Mouse (Mus musculus) activated CD4-positive, CD25-positive, alpha-beta regulatory T cell, adult 4 months (primary cell): ENCODE data around the gene Ccdc136. TPM values are rescaled to one million over a fixed set of nuclear protein-coding genes. Genes with fewer than 3 reads are reported as not detected.

Experiments used
- ATAC-seq: one replicate; pipeline ENCODE4 v1.8.0; 2017
- polyA plus RNA-seq, 2 experiments: library from polyadenylated mRNA; unstranded; fragments of 100-300 nt; shearing (Covaris generic); gene quantifications; one replicate each; pipeline ENCODE4 v1.2.1; 2017

The Ccdc136 gene
- polyA plus RNA-seq, 2 experiments from 2014 or later: 0.21 to 0.54 TPM

GRCm38 (mm10) chr6:29396714-29397540 is 818 bp downstream of the Ccdc136 start:
- peak; percentile 20 for ATAC-seq

DNA sequence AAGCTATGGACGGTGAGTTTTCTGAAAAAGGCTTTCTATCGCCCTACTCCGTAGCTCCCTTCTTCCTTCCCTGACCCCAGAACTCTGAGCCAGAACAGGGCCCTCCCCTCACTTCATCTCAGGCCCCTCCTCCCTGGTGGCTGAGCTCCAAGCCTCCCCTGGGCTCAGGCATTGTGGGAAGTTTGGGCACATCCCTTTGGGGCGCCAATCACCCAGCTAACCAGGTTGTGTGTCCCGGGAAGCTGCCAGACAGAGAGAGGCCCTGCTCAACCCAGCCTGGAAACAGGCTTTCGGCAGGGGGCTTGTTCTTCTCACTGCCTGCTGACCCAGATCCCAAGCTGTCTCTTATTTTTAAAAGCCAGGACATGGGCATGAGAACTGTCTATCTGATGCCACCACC is 1.5 kb downstream of the Ccdc136 start:
- ATAC-seq: no peak

- ATAC-seq: no peak
Measured at GRCm38 (mm10) chr6:29399851-29400250, 3.7 kb downstream of the Ccdc136 start.

GRCm38 (mm10) chr6:29402693-29403342 is 6.7 kb downstream of the Ccdc136 start:
- ATAC-seq: no peak

DNA sequence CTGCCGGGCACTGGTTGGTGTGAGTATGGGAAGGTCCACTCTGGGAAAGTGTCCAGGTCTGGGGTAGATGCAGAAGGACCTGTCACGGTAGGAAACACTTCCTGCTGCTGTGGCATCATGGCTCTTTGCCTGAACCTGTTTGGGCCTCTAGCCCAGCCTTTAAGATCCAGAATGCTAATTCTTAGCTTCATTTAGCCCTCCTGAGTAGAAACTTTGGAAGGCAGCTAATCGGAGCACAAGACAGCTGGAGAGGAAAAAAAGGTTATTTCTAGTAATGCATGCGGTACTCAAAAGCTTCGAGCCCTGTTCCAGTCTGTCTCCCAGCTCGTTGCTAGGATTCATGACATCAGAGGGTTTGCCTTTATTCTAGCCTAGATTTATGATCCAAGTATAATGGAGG is 10.3 kb downstream of the Ccdc136 start:
- ATAC-seq: no peak

DNA sequence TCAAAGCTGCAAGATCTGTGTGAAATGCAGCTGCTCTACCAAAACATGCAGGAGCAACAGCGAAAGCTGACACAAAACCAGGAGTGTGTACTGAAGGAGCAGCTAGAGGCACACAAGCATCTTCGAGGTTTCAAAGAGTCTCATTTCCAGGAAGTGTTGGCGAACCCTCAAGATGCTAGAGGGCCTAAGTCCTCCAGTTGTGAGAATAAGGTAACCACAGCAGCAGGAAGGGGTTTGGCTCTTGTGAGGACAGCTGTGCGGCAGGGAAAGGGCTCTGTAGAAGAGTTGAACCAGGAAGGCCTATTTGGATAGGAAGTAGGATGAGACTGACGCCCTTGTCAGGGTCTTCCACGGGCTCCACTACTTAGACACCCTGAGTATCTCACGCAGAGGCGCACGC is 19.3 kb downstream of the Ccdc136 start:
- peak; percentile 82 for ATAC-seq

GRCm38 (mm10) chr6:29420596-29420995 is 24.5 kb downstream of the Ccdc136 start:
- ATAC-seq: no peak

- ATAC-seq: no peak
Measured at GRCm38 (mm10) chr6:29425118-29425517, 29.0 kb downstream of the Ccdc136 start.

GRCm38 (mm10) chr6:29426331-29426730 is 30.2 kb downstream of the Ccdc136 start:
- no peak for ATAC-seq

- no peak for ATAC-seq
Measured at GRCm38 (mm10) chr6:29428171-29428570, 32.1 kb downstream of the Ccdc136 start.

DNA sequence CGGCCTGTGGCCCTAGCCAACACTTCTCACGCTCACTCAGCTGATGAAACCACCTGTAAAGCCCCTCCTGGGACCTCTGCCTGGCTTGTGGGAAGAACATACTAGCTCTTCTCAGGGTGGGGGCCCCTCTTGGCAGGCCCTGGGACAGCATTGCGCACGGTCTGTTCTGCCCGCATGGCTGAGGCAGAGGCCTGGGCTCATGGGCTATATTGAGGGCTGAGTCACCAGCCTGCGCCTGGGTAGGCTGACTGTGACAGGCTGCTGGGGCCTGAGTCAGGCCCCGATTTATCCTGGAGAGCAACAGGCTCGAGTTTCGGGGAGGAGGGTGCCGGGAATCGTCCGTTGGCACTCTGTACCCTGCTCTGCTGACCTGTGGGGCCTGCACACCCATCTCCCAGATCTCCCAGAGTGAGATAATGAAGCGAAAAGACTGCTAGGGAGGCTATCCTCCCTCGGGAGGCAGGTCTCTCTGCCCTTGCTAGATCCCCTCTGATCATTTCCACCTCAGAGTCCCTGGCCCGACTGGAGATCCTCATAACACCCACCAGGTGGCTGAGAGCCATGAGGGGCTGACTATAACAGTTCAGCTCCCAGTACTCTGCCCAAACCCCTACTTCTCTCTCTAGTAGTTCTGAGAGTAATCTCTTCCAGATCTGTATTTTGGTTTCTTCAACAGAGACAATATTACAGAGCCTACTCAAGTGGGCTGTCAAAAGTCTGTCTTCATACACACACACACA is 34.7 kb downstream of the Ccdc136 start:
- ATAC-seq: no peak

GRCm38 (mm10) chr6:29431473-29431872 is 35.4 kb downstream of the Ccdc136 start:
- no peak for ATAC-seq

GRCm38 (mm10) chr6:29432156-29432555 is 36.0 kb downstream of the Ccdc136 start:
- ATAC-seq: no peak

DNA sequence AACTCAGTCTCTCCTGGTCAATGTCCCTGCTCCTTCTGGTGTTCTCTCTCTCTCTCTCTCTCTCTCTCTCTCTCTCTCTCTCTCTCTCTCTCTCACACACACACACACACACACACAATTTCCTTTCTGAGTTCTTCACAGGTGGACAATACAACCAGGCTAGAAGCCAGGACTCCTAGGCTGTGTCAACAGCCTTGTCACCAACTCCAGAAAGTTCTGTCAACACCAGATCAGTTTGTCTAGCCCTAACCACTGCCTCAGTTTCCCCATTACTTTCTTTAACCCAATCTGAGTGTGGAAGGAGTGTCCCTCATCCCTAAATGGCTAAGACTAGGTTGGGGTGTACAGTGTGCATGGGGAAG is 36.5 kb downstream of the Ccdc136 start:
- no peak for ATAC-seq

DNA sequence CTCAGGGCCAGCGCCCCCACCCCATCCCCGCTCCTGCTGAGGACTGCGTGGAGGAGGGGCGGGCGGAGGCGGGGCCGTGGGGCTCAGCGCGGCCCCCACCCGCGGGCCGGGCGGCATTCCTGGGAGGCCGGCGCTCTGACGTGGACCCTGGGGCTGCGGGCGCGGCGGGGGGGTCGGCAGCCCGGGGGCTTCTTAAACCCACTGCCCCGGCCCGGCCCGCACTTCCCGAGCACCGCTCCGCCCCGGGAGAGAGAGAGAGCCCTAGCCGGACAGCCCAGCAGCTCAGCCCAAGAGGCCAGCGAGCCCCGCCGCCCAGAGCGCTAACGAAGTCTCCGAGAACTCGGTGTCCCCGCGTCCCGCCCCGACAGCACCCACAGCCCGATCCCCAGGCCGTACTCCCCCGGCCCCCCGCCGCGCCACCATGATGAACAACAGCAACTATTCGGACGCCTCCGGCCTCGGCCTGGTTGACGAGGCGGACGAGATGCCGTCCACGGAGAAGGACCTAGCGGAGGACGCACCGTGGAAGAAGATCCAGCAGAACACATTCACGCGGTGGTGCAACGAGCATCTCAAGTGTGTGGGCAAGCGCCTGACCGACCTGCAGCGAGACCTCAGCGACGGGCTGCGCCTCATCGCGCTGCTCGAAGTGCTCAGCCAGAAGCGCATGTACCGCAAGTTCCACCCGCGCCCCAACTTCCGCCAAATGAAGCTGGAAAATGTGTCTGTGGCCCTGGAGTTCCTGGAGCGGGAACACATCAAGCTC is 37.1 kb downstream of the Ccdc136 start, which contains the start of gene Flnc:
Gene Flnc (plus strand): TSS at position 219 of the 766 bp plus-strand sequence.
- no peak for ATAC-seq

DNA sequence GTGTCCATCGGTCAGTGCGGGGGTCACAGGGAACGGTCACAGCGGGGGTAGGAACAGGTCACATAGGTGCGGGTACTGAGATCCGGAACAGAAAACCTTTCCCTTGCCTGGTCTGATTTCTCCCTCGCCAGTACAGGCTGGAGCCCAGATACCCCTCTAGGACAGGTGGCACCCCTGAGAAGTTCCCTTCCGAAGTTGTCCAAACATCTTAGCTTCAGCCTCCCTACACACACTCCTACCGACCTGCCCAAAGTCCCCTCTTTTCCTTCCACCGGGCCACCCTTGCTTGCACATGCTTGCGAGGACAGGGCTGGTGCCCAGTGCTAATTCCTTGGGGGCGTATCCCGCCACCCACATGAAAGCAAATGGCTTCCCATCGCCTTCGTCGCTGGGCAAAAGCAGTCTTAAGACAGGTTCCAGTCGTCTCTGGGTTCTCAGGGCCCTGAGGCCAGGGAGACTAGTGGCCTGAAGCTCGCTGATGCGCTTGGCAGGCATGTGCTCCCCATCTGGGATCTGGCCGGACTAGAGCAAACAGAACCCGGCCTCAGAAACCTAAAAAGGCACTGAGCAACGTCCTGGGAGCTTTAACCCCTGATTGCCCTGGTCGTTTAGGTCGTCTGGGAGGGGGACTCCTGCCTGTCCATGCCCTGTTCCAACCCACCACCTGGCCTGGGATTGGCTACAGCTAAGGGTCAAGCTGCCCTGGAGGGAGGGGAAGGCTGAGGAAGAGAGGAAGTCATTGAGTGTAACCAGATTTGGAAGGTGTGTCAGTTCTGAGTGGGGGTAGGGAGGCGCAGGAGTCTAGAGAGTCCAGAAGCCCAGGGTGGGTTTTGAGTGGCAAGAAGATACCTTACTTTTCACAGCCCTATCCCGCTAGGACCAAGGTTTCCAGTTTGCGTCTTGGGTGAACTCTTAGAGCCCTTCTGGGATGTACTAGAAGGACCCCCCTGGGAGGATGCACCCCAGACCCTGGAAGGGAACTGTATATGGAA is 38.0 kb downstream of the Ccdc136 start:
- ATAC-seq: no peak

- no peak for ATAC-seq
Measured at GRCm38 (mm10) chr6:29434911-29435691, 39.0 kb downstream of the Ccdc136 start.

DNA sequence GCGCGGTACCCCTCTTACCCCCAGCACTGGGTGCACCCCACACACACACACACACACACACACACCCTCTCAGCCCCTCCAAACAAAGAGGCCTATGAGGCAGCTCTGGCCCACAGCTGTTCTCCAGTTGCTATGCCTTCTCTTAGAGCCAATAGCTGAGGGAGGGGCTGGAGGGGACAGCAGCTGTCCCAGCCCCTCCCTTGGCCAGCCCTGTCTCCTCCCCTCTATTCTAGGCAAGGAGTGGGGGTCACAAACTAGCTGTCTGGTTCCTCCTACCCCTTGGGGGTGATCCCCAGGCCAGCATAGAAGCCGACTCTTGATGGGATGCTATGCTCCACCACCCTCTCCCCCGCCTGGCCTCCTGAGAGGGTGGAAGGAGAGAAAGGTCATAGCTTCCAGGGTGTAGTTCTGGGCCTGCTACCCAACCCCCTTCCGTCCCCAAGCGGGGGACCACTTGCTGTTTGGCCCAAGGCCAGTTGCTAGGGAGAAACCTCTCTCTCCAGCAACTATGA is 39.9 kb downstream of the Ccdc136 start:
- no peak for ATAC-seq

DNA sequence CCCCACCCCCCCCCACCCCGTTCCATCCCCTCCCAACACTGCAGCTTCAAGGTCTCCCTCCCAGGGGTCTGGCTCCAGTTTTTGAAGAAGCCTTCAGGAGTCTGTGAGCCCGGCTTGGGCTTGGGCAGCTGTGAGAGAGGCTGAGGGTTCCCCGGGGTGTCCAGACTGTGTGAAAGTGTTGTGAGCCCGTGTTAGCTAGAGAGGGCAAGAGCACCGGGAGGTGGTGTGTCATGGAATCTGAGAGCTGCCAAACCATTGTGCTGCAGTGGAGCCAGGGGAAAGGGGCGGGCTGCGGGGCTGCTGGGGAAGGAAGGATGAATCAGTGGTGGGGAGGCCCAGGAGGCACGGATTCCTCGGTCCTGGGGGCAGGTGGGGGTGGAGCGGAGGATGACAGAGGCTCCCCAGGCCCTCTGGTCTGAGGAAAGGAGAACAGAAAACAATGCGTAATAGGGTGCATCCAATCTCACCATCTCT is 40.4 kb downstream of the Ccdc136 start:
- ATAC-seq: no peak

- no peak for ATAC-seq
Measured at GRCm38 (mm10) chr6:29439251-29439650, 43.1 kb downstream of the Ccdc136 start.
